Mouse (Mus musculus): Measurements from ENCODE around the gene Oxct1.

Oxct1 gene

GRCm38 (mm10) chr15:4124648-4125047 is 98.5 kb downstream of the Oxct1 start:
- peak; percentile 28 for DNase-seq (ENCODE audit: low read depth)

GRCm38 (mm10) chr15:4138524-4138923 is 112.3 kb downstream of the Oxct1 start:
- DNase-seq (ENCODE audit: low read depth), result no peak

- no peak for DNase-seq (ENCODE audit: low read depth)
Measured at GRCm38 (mm10) chr15:4139516-4139915, 113.3 kb downstream of the Oxct1 start.

- DNase-seq (ENCODE audit: low read depth), result no peak
Measured at GRCm38 (mm10) chr15:4145352-4145751, 119.2 kb downstream of the Oxct1 start.

- DNase-seq (ENCODE audit: low read depth), result no peak
Measured at GRCm38 (mm10) chr15:4147700-4148099, 121.5 kb downstream of the Oxct1 start.

- DNase-seq (ENCODE audit: low read depth), result no peak
Measured at GRCm38 (mm10) chr15:4148649-4149389, 122.6 kb downstream of the Oxct1 start.

GRCm38 (mm10) chr15:4154646-4155045 is 128.5 kb downstream of the Oxct1 start:
- DNase-seq (ENCODE audit: low read depth), result no peak

- no peak for DNase-seq (ENCODE audit: low read depth)
Measured at GRCm38 (mm10) chr15:4167946-4168345, 141.8 kb downstream of the Oxct1 start.

GRCm38 (mm10) chr15:4171600-4171999 is 145.4 kb downstream of the Oxct1 start:
- DNase-seq (ENCODE audit: low read depth), result no peak

- DNase-seq (ENCODE audit: low read depth), result no peak
Measured at GRCm38 (mm10) chr15:4197913-4198312, 171.7 kb downstream of the Oxct1 start.

Measured in induced T-regulatory cell, adult 2 months (primary cell).